Mouse (Mus musculus) cerebellum, adult (tissue): ENCODE measurements around the gene Eif4a2.

Source experiments
- ATAC-seq: cut with Nextera tagmentation; 2 replicates; pipeline ENCODE4 v1.9.2; 2017; ENCODE audit warnings: mild to moderate bottlenecking, moderate library complexity, mixed read lengths; ENCODE audit not compliant: insufficient number of reproducible peaks, low FRiP score, low TSS enrichment

The Eif4a2 gene

DNA sequence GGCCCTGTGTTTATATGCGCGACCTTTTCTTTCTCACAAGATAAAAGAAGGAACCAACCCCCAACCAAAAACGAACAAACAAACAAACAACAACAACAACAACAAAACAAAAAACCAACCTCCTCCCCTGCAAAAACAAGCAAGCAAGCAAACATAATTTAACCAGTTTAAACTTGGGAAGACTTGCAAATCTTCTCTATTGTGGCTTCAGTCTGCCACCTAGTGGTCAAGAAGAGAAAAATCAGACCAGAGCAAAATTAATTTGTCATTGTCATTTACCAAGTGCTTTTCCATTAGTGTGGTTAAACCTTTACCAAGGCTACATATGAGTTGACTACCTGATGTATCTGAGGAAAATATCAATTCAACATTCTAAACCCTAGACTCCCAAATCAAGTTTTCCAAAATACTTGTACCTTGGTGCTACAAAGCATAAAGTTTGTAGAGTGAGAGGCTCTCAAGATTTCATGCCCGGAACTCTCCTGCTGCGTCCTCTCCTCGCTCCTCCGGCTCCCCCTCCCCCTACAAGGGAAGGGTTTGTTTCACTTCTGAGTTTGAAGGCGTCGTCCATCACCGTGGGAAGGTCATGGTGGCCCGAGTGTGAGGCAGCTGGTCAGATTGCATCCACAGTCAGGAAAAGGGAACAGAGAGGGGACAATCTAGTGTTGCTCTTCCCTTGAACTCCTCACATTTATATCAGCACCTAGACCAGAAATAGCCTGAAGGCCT, 28.3 kb downstream of the Eif4a2 start:
- ATAC-seq, result no peak

- ATAC-seq, result no peak
Measured at GRCm38 (mm10) chr16:23136406-23136970, 29.2 kb downstream of the Eif4a2 start.

DNA sequence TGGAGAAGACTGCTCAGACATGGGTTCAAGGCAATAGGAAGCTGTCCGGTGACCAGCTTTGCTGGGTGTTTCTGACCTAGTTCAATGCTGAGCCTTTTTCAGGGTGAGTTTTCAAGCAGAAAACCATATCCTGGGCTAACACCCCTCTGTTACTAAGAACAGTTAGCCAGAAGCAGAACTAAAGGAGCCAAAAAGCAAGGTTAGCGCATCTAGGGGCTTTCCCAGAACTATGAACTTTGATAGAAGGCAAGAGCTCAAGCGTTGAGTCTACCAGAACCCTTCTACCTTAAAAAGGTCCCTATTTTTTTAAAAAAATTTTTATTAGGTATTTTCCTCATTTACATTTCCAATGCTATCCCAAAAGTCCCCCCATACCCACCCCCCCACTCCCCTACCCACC, 33.7 kb downstream of the Eif4a2 start:
- no peak for ATAC-seq

- no peak for ATAC-seq
Measured at GRCm38 (mm10) chr16:23144326-23144725, 37.1 kb downstream of the Eif4a2 start.

DNA sequence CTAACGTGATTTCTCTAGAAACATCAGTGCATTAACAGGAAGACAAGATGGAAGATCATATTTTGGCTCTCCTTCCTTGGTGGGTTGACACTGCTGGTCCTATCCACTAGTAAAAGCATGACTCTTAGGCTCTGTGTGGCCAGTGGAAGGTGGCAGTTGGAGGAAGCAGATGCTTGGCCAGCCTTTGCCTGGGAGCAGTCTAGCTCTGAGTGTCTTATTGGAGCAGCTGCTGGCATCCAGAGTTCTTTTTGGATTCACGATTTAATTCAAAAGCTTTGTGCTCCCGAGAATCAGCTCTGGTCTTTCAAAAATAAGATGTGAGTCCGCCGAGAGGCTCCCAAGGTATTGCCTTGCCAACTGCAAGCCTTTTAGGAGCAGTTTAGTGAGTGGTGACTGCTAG, 38.0 kb downstream of the Eif4a2 start:
- ATAC-seq, result no peak

DNA sequence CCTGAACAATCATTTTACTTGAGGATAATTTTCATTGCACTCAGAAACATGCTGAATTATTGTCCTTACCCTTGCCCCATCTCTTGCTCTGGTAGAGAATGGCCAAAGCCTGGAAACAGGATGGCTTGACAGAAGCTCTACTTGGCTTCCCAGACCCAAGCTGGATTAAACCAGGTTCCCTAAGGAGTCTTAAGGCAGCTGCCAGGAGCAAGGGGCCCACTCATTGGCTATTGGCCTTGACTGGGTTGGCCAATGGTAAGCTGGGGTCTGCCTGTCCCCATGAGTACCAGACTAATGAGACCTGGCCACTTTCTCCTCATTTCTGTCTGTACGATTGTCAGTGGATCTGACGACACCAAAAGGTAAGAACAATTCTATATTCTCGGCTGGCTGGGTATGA, 39.0 kb downstream of the Eif4a2 start, which contains the start of gene Adipoq:
Gene Adipoq (plus strand): TSS at position 257 of the 400 bp plus-strand sequence.
- ATAC-seq, result no peak

GRCm38 (mm10) chr16:23148936-23149335, 41.7 kb downstream of the Eif4a2 start:
- ATAC-seq, result no peak

DNA sequence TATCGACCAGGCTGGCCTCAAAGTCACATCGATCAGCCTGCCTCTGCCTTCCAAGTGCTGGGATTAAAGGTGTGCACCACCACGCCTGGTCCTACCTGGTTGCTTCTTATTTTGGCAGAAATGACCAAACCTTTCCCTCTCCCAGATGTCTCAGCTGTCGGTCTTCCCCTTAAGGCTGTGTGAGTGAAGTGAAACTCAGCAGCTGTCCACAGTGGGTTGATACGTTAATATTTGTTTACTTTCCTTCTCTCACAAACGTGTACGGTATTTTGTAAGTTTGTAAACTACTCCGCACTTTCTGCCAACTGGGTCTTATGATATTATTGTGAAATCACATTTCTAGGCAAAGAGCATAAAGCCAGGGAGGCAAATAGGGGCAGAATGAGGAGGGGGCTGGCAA, 42.2 kb downstream of the Eif4a2 start:
- ATAC-seq, result no peak

GRCm38 (mm10) chr16:23151423-23151822, 44.2 kb downstream of the Eif4a2 start:
- peak; percentile 45 for ATAC-seq

DNA sequence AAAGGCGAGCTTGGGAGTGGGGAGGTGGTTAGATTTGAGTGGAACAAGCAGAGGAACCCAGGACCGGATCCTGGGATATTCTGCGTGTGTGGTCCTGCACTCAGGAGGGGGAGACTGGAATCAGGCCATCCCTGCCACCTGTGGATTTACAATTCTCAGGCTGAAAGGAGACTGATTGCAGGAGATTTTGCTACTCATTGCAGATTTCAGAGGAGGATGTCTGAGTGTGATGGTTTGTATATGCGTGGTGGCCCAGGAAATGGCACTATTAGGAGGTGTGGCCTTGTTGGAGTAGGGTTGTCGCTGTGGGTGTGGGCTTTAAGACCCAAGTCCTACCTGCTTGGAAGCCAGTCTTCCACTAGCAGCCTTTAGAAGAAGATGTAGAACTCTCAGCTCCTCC, 47.0 kb downstream of the Eif4a2 start:
- ATAC-seq, result no peak

DNA sequence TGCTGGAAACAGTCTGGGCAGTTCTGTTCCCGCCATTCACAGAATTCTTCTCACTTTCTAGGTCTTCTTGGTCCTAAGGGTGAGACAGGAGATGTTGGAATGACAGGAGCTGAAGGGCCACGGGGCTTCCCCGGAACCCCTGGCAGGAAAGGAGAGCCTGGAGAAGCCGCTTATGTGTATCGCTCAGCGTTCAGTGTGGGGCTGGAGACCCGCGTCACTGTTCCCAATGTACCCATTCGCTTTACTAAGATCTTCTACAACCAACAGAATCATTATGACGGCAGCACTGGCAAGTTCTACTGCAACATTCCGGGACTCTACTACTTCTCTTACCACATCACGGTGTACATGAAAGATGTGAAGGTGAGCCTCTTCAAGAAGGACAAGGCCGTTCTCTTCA, 49.8 kb downstream of the Eif4a2 start:
- no peak for ATAC-seq

GRCm38 (mm10) chr16:23158292-23158691, 51.0 kb downstream of the Eif4a2 start:
- no peak for ATAC-seq

DNA sequence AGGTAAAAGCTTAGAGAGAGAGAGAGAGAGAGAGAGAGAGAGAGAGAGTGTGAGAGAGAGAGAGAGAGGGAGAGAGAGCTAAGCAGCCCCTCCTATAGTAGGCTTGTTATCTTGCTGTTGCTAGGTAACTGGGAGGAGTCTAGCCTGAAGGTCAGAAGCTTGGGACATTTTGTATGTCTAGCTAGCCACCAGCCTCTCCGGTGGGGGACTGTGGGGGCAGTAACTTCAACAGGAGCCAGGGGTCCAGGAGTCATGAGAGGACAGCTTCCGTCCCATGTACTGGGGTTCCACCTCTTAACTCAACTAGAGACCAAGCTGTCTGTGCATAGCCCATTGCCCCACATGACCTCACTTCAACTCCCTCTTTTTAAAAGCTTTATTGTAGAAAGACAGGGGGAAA, 51.7 kb downstream of the Eif4a2 start:
- ATAC-seq, result no peak

- no peak for ATAC-seq
Measured at GRCm38 (mm10) chr16:23159749-23160148, 52.5 kb downstream of the Eif4a2 start.

- ATAC-seq, result no peak
Measured at GRCm38 (mm10) chr16:23162116-23162515, 54.9 kb downstream of the Eif4a2 start.
